Mouse (Mus musculus): ENCODE results near the gene Ppm1g. TPM values are rescaled to one million over a fixed set of nuclear protein-coding genes. Genes with fewer than 3 reads are reported as not detected.

Gene Ppm1g
- total RNA-seq, 1 experiment from 2014 or later = 117 TPM

DNA sequence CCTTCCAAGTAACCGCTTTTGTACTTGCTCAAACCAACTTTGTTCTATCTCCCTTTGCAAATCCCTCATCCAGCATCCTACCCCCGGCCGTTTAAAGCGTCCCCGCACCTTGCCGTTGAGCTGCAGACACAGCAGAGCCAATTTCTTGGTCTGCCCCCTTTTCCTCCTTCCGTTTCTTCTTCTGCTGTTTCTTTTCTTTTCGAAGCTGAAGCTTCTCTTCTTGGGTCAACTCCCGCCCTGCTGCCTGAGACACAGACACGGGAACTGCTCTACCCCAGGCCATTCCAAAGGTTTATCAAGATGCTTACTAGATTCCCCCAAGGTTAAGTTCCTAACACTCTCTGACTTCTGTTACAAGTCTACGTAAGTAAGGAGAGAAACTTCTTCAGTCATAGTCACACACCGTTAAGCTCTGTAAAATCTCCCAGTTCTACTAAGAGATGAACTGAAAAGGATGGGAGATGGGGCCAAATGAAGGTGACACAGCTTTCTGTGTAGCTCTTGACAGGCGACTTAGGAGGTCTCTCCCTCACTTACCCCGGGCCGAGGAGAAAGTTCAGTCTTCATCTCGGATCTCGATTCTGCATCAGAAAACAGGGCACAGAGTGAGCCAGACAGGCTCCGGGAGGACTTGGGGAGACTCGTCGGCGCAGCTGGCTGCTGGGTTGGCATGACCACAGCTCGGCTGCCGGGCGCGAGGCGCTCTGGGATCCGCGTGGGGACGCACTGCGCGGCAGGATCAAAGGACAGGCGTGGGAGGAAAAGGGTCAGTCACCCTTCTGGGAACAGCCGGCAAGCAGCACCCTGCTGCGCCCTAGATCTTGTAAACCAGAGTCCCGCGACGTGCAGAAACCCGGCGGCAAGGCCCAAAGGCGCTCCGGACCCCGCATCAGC lies 28.2 kb downstream of the Ppm1g start:
- peak; percentile 91 for DNase-seq

DNA sequence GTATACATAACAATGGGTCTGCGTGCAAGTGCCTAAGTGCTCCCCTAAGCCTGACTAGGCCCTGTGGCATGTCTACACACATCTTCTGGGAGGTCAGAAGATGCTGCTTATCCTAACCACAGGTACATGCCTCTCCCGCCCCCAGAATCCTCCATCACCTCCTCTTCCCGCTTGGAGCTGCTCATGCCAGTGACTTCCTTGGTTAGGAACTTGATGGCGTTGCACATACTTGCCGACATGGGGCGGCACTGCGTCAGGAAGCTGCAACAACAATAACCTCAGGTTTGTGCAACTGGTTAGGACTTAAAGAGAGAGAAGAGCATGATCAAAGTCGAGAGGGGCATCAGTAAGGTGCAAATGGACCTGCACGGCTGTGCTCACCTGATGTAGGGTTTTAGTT lies 30.3 kb downstream of the Ppm1g start:
- no peak for DNase-seq

DNA sequence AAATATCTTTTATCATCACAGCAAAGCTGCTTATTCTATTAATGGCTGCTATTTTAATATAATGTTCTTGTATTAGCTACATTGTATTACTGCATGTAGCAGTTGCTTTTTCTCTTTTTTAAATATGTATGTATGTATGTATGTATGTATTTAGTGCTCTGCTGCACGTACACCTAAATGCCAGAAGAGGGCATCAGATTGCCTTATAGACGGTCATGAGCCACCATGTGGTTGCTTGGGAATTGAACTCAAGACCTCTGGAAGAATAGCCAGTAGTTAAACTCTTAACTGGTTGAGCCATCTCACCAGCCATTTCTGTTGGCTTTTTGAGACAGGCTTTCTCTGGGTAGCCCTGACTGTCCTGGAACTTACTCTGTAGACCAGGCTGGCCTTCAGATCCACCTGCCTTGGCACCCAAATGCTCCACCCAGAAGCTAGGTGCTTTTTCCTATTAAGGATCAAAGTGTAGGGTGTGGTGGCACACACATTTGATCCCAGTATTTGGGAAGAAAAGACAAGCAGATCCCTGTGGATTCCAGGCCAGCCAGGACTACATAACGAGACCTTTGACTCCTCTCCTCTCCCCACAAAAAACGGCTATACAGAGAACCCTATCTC lies 32.2 kb downstream of the Ppm1g start:
- no peak for DNase-seq

DNA sequence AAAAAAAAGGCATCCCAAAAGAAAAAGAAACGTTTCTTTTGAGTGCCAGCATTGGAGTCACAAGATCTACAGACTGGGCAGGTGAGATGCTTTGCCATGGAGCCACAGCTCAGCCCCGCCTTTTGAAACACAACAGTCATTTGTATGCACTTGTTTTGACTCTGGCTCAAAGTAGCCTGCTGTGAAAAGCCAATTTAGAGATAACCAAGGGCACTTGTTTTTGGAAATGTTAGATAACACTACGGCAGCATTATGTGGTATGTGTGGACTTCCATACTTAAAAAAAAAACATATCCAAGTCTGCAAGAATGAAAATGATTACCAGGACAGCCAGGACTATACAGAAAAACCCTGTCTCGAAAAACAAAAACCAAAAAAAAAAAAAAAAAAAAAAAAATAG lies 36.8 kb downstream of the Ppm1g start:
- DNase-seq = no peak

DNA sequence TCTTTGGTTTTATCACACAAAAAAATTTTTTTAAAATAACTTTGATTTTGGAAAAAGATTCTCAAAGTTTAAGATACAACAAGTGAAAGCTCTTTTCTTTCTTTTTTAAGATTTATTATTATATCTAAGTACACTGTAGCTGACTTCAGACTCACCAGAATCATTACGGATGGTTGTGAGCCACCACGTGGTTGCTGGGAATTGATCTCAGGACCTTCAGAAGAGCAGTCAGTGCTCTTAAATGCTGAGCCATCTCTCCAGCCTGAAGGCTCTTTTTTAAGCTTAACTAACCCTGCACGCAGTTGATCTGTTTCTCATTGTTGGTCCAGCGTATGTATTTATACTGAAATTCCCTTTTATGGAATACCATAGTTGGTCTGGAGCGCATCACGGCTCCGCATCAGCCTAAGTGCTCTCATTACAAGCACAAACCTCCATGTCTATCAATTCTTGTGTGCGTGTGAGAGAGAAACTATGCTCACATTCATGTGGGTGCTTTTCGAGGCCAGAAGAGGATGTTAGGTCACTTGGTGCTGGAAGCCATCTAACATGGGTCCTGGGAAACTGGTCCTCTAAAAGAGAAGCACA lies 39.2 kb downstream of the Ppm1g start:
- DNase-seq = no peak

DNA sequence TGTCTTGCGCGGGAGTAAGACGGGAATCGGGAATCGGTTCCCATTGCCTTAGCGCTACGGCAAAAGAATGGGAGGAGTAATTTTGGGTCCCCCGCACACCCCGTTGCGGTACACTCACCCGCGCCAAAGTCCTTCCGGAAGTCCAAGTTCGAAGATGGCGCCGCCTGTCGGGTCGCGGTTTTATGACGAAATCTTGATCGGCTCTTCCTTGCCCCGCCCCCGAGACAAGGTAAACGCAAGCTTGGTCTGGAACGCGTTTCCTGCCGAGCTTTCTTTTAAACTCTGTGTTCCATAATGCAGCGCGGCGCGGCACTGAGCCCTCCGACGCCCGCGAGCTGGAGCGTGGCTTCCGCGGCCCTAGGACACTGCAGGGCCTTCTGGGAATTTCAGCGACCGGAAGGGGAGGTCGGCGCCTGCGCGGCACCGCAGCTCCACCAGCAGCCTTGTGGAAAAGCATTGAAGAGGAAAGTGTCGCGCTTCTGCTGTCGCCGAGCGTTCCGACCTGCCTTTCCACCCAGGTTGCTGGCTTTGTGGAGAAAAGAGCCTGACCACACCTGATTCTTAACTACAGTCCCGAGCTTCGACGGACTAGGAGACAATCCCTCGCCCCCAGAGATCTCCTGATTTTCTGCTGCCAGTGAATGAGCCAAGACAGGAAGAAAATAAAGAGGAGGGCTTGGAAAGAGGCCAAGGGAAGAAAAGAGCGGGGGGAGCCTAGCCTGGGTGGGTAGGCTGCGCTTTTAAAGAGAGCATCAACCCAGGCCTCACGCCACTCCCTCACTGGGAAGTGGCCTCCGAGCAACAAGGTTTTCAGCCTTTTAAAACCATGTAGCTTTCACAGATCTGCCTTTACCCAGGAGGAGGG lies 40.5 kb downstream of the Ppm1g start, which contains the start of the genes Gm29609 and Gtf3c2:
Gene Gm29609, minus strand, starts transcription at position 146 of the 865 bp plus-strand sequence.
Gene Gtf3c2, minus strand, starts transcription at position 379 of the 865 bp plus-strand sequence.
- DNase-seq = peak; percentile 95

DNA sequence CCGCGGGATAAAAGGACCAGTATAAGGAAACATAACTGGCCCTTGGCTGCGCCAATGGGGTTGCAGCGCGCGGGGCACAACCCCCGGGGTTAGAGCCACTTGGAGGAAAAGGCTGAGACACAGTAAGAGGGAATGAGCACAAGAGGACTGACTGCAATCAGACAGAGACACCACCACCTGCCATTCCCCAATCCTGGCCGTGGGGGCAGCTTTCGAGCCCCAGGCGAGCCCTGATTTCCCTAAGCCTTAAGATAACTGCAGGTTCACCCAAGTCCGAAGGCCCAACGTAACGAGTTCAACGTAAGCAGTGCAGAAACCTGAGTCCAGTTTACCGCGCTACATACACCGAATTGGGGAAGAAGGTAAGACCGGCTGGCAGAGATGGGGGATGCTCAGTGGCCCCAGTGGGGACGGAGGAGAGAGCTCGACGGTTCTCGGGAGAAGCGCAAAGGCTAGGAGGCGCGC lies 41.2 kb downstream of the Ppm1g start:
- peak; percentile 70 for DNase-seq

DNA sequence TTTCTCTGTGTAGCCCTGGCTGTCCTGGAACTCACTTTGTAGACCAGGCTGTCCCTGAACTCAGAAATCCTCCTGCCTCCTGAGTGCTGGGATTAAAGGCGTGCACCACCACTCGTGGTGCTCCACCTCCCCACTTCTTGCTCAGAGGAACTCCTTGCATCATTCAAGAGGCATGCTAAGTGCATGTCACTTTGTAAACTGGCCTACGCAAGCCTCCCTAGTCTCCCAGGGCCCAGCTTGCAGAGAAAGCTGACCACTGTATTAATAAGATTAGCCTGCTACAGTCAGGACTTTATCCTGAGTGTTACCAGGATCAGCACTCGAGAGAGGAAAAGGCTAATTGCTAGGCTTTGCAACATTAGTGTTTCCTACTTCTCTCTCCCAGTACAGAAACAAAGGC lies 51.9 kb downstream of the Ppm1g start:
- DNase-seq = no peak

DNA sequence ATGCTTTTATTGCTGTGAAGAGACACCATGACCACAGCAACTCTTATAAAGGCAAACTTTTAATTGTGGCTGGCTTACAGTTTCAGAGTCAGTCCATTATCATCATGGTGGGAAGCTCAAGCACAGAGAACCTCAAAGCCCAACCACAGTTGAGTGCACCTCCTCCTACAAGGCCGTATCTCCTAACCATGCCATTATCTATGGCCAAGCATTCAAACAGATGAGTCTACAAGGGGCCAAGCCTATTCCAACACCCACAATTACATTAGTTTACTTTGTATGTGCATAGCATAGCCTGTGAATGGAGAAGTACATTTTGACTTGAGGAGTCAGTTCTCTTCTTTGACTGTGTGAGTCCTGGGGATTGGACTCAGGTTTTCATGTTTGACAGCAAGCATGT lies 55.6 kb downstream of the Ppm1g start:
- DNase-seq = no peak

DNA sequence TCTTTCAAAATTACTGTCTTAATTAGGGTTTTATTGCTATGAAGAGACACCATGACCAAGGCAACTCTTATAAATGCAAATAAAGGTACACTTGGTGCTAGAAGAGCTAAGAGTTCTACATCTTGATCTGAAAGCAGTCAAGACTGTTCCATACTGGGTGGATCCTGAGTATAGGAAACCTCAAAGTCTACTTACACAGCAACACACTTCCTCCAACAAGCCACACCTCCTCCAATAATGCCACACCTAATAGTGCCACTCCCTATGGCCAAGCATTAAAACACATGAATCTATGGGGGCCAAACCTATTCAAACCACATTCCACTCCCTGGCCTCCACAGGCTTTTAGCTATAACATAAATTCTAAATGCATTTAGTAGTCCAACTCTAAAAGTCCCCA lies 58.0 kb downstream of the Ppm1g start:
- DNase-seq = no peak

DNA sequence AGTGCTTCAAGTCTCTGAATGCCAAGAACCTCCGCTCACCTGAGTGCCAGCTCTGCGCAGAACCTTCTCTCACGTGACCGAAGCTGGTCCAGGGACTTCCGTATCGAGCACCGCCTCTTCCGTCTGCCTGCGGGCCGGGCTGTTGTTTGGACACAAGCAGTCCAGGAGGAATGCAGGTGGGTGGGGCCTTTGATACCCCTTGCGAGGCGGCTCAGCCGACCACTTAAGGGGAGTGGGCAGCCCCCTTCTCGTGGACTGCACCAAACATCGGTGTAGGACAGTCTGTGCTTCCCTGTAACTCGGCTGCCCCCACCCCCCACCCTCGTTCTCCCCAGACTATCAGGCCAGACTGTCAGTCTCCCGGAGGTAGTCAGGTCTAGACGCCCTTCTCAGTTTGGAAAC lies 66.3 kb downstream of the Ppm1g start, which contains the start of gene Mpv17:
Gene Mpv17, minus strand, starts transcription at position 100 of the 402 bp plus-strand sequence.
- DNase-seq = peak; percentile 89

DNA sequence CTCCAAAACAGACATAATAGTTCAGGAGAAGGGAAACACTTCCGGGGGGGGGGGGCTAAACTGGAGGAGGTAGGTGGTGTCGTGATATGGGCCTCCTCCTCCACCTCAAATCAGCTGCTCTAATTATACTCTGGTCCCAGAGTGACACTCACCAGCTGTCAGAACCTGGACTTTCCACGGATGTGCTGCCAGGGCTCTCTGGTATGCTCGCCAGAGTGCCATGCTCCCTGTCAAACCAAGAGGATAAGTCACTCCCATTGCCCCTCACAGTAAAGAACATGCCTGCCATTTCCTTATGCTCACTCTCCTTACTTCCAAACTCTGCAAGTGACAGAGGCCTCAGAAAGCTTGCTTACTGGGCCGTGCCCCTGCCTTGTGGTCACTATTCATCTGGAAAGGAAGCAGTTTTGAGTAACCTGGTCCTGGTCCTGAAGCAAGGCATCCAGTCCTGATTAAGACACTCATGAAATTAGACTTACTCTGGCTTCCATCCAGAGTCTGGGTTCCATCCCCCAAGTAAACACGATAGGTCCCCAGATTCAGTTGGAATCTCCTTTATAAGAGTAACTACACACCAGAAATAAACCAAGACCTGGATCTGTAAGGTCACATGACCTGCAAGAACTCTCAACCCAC lies 66.9 kb downstream of the Ppm1g start:
- DNase-seq = no peak

Other genes starting within 250 kb of the Ppm1g start
- gene Atraid, start 172.4 kb downstream of the Ppm1g start, total RNA-seq (2021) = 116 and 121 TPM in 2 replicates
- 19.7 and 24.0 TPM in 2 replicates for gene Slc5a6, start 171.8 kb downstream of the Ppm1g start, total RNA-seq (2021)
- 31.0 and 37.3 TPM in 2 replicates for gene Cad, start 165.9 kb downstream of the Ppm1g start, total RNA-seq (2021)
- gene Dnajc5g, start 114.4 kb downstream of the Ppm1g start, total RNA-seq (2021) = not detected in 2 replicates
- 0.49 and 0.74 TPM in 2 replicates for gene Slc30a3, start 112.5 kb downstream of the Ppm1g start, total RNA-seq (2021)
- not detected in 2 replicates for gene Trim54, start 104.0 kb downstream of the Ppm1g start, total RNA-seq (2021)
- not detected in 2 replicates for gene Ucn, start 81.9 kb downstream of the Ppm1g start, total RNA-seq (2021)
- 41.7 and 46.4 TPM in 2 replicates for gene Mpv17, start 66.4 kb downstream of the Ppm1g start, total RNA-seq (2021)
- 1.7 and 1.9 TPM in 2 replicates for gene Gm29609, start 40.8 kb downstream of the Ppm1g start, total RNA-seq (2021)
- 54.3 and 58.6 TPM in 2 replicates for gene Gtf3c2, start 40.5 kb downstream of the Ppm1g start, total RNA-seq (2021)
- 85.0 and 95.4 TPM in 2 replicates for gene Snx17, start 27.5 kb downstream of the Ppm1g start, total RNA-seq (2021)
- gene Eif2b4, start 27.3 kb downstream of the Ppm1g start, total RNA-seq (2021) = 42.7 and 64.9 TPM in 2 replicates
- 25.8 and 27.9 TPM in 2 replicates for gene Zfp513, start 18.4 kb downstream of the Ppm1g start, total RNA-seq (2021)
- 79.7 and 87.7 TPM in 2 replicates for gene Nrbp1, start 20.2 kb upstream of the Ppm1g start, total RNA-seq (2021)
- not detected in 2 replicates for gene Gm9970, start 20.5 kb upstream of the Ppm1g start, total RNA-seq (2021)
- gene Krtcap3, start 31.0 kb upstream of the Ppm1g start, total RNA-seq (2021) = 2.7 and 4.8 TPM in 2 replicates
- gene Ift172, start 70.4 kb upstream of the Ppm1g start, total RNA-seq (2021) = 36.0 and 41.5 TPM in 2 replicates
- 10.9 and 12.2 TPM in 2 replicates for gene Fndc4, start 75.4 kb upstream of the Ppm1g start, total RNA-seq (2021)
- gene Gckr, start 76.8 kb upstream of the Ppm1g start, total RNA-seq (2021) = 1.6 and 13.8 TPM in 2 replicates
- 20.1 and 23.2 TPM in 2 replicates for gene Zfp512, start 231.7 kb upstream of the Ppm1g start, total RNA-seq (2021)

Data from adrenal gland, postnatal 14 days (tissue).